Mouse (Mus musculus): ENCODE results near the gene Olfr877. TPM values are rescaled to one million over a fixed set of nuclear protein-coding genes. Genes with fewer than 3 reads are reported as not detected.

The Olfr877 gene
- polyA plus RNA-seq, 1 experiment from 2014 or later, result not detected

GRCm38 (mm10) chr9:37871097-37871496 lies 17.0 kb downstream of the Olfr877 start:
- Histone ChIP-seq H3K4me2 (ENCODE audit: low read depth, low read length) (no peak overlapping the region), H3K27ac (ENCODE audit: low read length) (no peak overlapping the region), H3K4me1 (ENCODE audit: control insufficient read depth, insufficient read depth, low read length) (no peaks in the 10 kb centered on the region), H3K9me3 (replicated peaks; ENCODE audit: control insufficient read depth, low read length) (no peaks in the 10 kb centered on the region), H3K27me3 (ENCODE audit: control insufficient read depth, insufficient read depth, low read length) (no peaks in the 10 kb centered on the region), H3K9ac (ENCODE audit: low read length) (no peak overlapping the region), H3K36me3 (ENCODE audit: control insufficient read depth, insufficient read depth, low read length) (no peaks in the 10 kb centered on the region), H3K4me3 (replicated peaks; ENCODE audit: low read length) (no peak overlapping the region)
- ATAC-seq (ENCODE audit: insufficient read depth, low FRiP score), result no peak
- 76% methylated on average over 1 of the region's 1 CpGs for WGBS

- Histone ChIP-seq H3K4me3 (replicated peaks; ENCODE audit: low read length) (no peak overlapping the region), H3K9me3 (replicated peaks; ENCODE audit: control insufficient read depth, low read length) (no peaks in the 10 kb centered on the region), H3K27ac (ENCODE audit: low read length) (no peak overlapping the region), H3K4me2 (ENCODE audit: low read depth, low read length) (no peak overlapping the region), H3K9ac (ENCODE audit: low read length) (no peak overlapping the region), H3K36me3 (ENCODE audit: control insufficient read depth, insufficient read depth, low read length) (no peaks in the 10 kb centered on the region), H3K4me1 (ENCODE audit: control insufficient read depth, insufficient read depth, low read length) (no peaks in the 10 kb centered on the region), H3K27me3 (ENCODE audit: control insufficient read depth, insufficient read depth, low read length) (no peaks in the 10 kb centered on the region)
- no peak for ATAC-seq (ENCODE audit: insufficient read depth, low FRiP score)
- WGBS, result 52% methylated on average over 1 of the region's 1 CpGs
Observed at GRCm38 (mm10) chr9:37871536-37871935, 17.5 kb downstream of the Olfr877 start.

- Histone ChIP-seq H3K4me3 (replicated peaks; ENCODE audit: low read length) (no peak overlapping the region), H3K4me2 (ENCODE audit: low read depth, low read length) (no peak overlapping the region), H3K9ac (ENCODE audit: low read length) (no peak overlapping the region), H3K27ac (ENCODE audit: low read length) (no peak overlapping the region), H3K27me3 (ENCODE audit: control insufficient read depth, insufficient read depth, low read length) (no peaks in the 10 kb centered on the region), H3K4me1 (ENCODE audit: control insufficient read depth, insufficient read depth, low read length) (no peaks in the 10 kb centered on the region), H3K9me3 (replicated peaks; ENCODE audit: control insufficient read depth, low read length) (no peaks in the 10 kb centered on the region), H3K36me3 (ENCODE audit: control insufficient read depth, insufficient read depth, low read length) (no peaks in the 10 kb centered on the region)
- 32% methylated on average over 2 of the region's 2 CpGs for WGBS
- ATAC-seq (ENCODE audit: insufficient read depth, low FRiP score), result no peak
Observed at GRCm38 (mm10) chr9:37890960-37891359, 36.9 kb downstream of the Olfr877 start.

GRCm38 (mm10) chr9:37896661-37897060 lies 42.6 kb downstream of the Olfr877 start, which contains the start of gene Olfr145:
Gene Olfr145 (plus strand): TSS chr9:37896724.
- H3K4me1 ChIP-seq (ENCODE audit: control insufficient read depth, insufficient read depth, low read length), result no peaks in the 10 kb centered on the region
- H3K4me2 ChIP-seq (ENCODE audit: low read depth, low read length), result no peak within 1 kb of the TSS
- no peak within 1 kb of the TSS for H3K27ac ChIP-seq (ENCODE audit: low read length)
- H3K4me3 ChIP-seq (replicated peaks; ENCODE audit: low read length), result no peak within 1 kb of the TSS
- WGBS, result 43% methylated on average over 2 of the region's 2 CpGs
- no peaks in the 10 kb centered on the region for H3K36me3 ChIP-seq (ENCODE audit: control insufficient read depth, insufficient read depth, low read length)
- H3K27me3 ChIP-seq (ENCODE audit: control insufficient read depth, insufficient read depth, low read length), result no peaks in the 10 kb centered on the region
- no peak within 1 kb of the TSS for H3K9ac ChIP-seq (ENCODE audit: low read length)
- ATAC-seq (ENCODE audit: insufficient read depth, low FRiP score), result no peak
- no peaks in the 10 kb centered on the region for H3K9me3 ChIP-seq (replicated peaks; ENCODE audit: control insufficient read depth, low read length)

- no peak overlapping the region for H3K4me3 ChIP-seq (replicated peaks; ENCODE audit: low read length)
- H3K4me1 ChIP-seq (ENCODE audit: control insufficient read depth, insufficient read depth, low read length), result no peaks in the 10 kb centered on the region
- WGBS, result 51% methylated on average over 3 of the region's 3 CpGs
- no peaks in the 10 kb centered on the region for H3K27me3 ChIP-seq (ENCODE audit: control insufficient read depth, insufficient read depth, low read length)
- no peaks in the 10 kb centered on the region for H3K36me3 ChIP-seq (ENCODE audit: control insufficient read depth, insufficient read depth, low read length)
- no peaks in the 10 kb centered on the region for H3K9me3 ChIP-seq (replicated peaks; ENCODE audit: control insufficient read depth, low read length)
- no peak for ATAC-seq (ENCODE audit: insufficient read depth, low FRiP score)
- H3K4me2 ChIP-seq (ENCODE audit: low read depth, low read length), result no peak overlapping the region
- no peak overlapping the region for H3K9ac ChIP-seq (ENCODE audit: low read length)
- H3K27ac ChIP-seq (ENCODE audit: low read length), result no peak overlapping the region
Observed at GRCm38 (mm10) chr9:37905555-37905954, 51.5 kb downstream of the Olfr877 start.

Other genes with a start within 250 kb of the Olfr877 start
- 4.7 and 5.7 TPM in 2 replicates for gene Spa17, start 240.5 kb upstream of the Olfr877 start, polyA plus RNA-seq (2015; fragmentation: Nextera tagmentation; extraction: Ambion mirVana)
- 154 and 162 TPM in 2 replicates for gene Tbrg1, start 197.0 kb upstream of the Olfr877 start, polyA plus RNA-seq (2015; fragmentation: Nextera tagmentation; extraction: Ambion mirVana)
- gene Panx3, start 185.0 kb upstream of the Olfr877 start, polyA plus RNA-seq (2015; fragmentation: Nextera tagmentation; extraction: Ambion mirVana), result not detected in 2 replicates
- not detected in 2 replicates for gene Olfr160, start 138.0 kb upstream of the Olfr877 start, polyA plus RNA-seq (2015; fragmentation: Nextera tagmentation; extraction: Ambion mirVana)
- not detected in 2 replicates for gene Olfr874, start 109.2 kb upstream of the Olfr877 start, polyA plus RNA-seq (2015; fragmentation: Nextera tagmentation; extraction: Ambion mirVana)
- not detected in 2 replicates for gene Olfr875, start 82.4 kb upstream of the Olfr877 start, polyA plus RNA-seq (2015; fragmentation: Nextera tagmentation; extraction: Ambion mirVana)
- not detected in 2 replicates for gene Olfr876, start 51.2 kb upstream of the Olfr877 start, polyA plus RNA-seq (2015; fragmentation: Nextera tagmentation; extraction: Ambion mirVana)
- gene Olfr145, start 42.5 kb downstream of the Olfr877 start, polyA plus RNA-seq (2015; fragmentation: Nextera tagmentation; extraction: Ambion mirVana), result not detected in 2 replicates
- gene Olfr878, start 63.6 kb downstream of the Olfr877 start, polyA plus RNA-seq (2015; fragmentation: Nextera tagmentation; extraction: Ambion mirVana), result not detected in 2 replicates
- not detected in 2 replicates for gene Olfr881, start 137.6 kb downstream of the Olfr877 start, polyA plus RNA-seq (2015; fragmentation: Nextera tagmentation; extraction: Ambion mirVana)
- not detected in 2 replicates for gene Olfr883, start 171.5 kb downstream of the Olfr877 start, polyA plus RNA-seq (2015; fragmentation: Nextera tagmentation; extraction: Ambion mirVana)
- not detected in 2 replicates for gene Olfr884, start 192.3 kb downstream of the Olfr877 start, polyA plus RNA-seq (2015; fragmentation: Nextera tagmentation; extraction: Ambion mirVana)
- gene Olfr885, start 207.1 kb downstream of the Olfr877 start, polyA plus RNA-seq (2015; fragmentation: Nextera tagmentation; extraction: Ambion mirVana), result not detected in 2 replicates
- not detected in 2 replicates for gene Olfr887, start 229.8 kb downstream of the Olfr877 start, polyA plus RNA-seq (2015; fragmentation: Nextera tagmentation; extraction: Ambion mirVana)